23 mouse cellular contexts compared by ENCODE assay signal in the genomic region with DNA sequence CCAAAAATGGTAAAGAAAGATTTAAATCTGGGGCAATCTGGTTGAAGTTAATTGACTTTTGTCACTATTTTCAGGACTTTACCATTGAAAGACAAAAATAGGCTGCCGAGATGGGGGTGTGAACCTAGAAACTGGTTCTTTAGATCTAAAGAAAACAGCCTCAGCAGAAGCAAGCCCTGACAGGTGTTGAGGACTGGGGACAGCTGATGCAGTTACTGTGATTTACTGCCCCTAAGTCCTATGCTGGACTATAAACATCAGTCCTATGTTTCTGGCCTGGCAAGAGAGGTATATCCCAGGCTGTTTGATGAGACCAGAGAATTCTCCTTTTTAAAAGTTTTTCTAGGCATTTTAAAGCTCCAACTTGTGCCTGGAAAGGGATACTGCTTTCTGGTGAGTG. TPM values are rescaled to one million over a fixed set of nuclear protein-coding genes. Genes with fewer than 3 reads are reported as not detected.
"Had no signal": no experiment of that assay in that cellular context is flagged by ENCODE, and none has a peak within 500 bp of the region (broad histone marks: within the 10 kb centered on the region; RNA-seq: fewer than 3 reads in every experiment).

No protein-coding gene starts in this region.

- H3K27me3 ChIP-seq: kidney, embryonic 15.5 days; limb, embryonic 12.5 days; liver, embryonic 13.5 days; midbrain, embryonic 12.5 days; midbrain, embryonic 15.5 days; neural tube, embryonic 13.5 days had no signal

- H3K4me3 ChIP-seq: kidney, embryonic 15.5 days; left cerebral cortex, adult 2 months; limb, embryonic 12.5 days; liver, embryonic 13.5 days; midbrain, embryonic 12.5 days; midbrain, embryonic 15.5 days; neural tube, embryonic 13.5 days had no signal

- DNase-seq: kidney, adult 8-10 months; kidney, postnatal 10 days; kidney, postnatal 36 days; layer of hippocampus, postnatal 36 days; liver, embryonic 13.5 days; lung, adult 2 months; lung, postnatal 14 days; lung, postnatal 4 days; retina, postnatal 1 day; right cerebral cortex, postnatal 25 days; thymus, adult 18-20 months; thymus, postnatal 36 days had no signal

- H3K27ac ChIP-seq: kidney, embryonic 15.5 days; left cerebral cortex, adult 2 months; limb, embryonic 12.5 days; liver, embryonic 13.5 days; midbrain, embryonic 12.5 days; midbrain, embryonic 15.5 days; neural tube, embryonic 13.5 days had no signal

- ATAC-seq: midbrain, embryonic 15.5 days had no signal

- H3K9me3 ChIP-seq: kidney, embryonic 15.5 days; limb, embryonic 12.5 days; liver, embryonic 13.5 days; midbrain, embryonic 12.5 days; midbrain, embryonic 15.5 days; neural tube, embryonic 13.5 days had no signal

- H3K9ac ChIP-seq: kidney, embryonic 15.5 days; limb, embryonic 12.5 days; liver, embryonic 13.5 days; midbrain, embryonic 12.5 days; midbrain, embryonic 15.5 days; neural tube, embryonic 13.5 days had no signal

- H3K4me2 ChIP-seq: kidney, embryonic 15.5 days; limb, embryonic 12.5 days; liver, embryonic 13.5 days; midbrain, embryonic 12.5 days; midbrain, embryonic 15.5 days; neural tube, embryonic 13.5 days had no signal

- H3K4me1 ChIP-seq: kidney, embryonic 15.5 days; limb, embryonic 12.5 days; liver, embryonic 13.5 days; midbrain, embryonic 12.5 days; midbrain, embryonic 15.5 days; neural tube, embryonic 13.5 days had no signal

RNA-seq across cellular contexts. Expression of a gene that starts 37.2 kb away (rescaled TPM):
- polyA plus RNA-seq: kidney, embryonic 15.5 days; limb, embryonic 12.5 days; liver, adult 2 months; liver, embryonic 13.5 days; lung, embryonic 16.5 days; midbrain, embryonic 12.5 days; neural tube, embryonic 13.5 days; small intestine, adult 2 months; spleen, adult 2 months; urinary bladder, adult 2 months had no signal
